Mouse (Mus musculus) 3T3-L1 (cell line): ENCODE measurements at regions not wholly inside any gene's neighbourhood (a gene's known extent, or its start where the extent isn't known, plus 50 kb on each side); places are given as distances from the start of the nearest gene placed in this dataset.

ENCODE experiments used
- DNase-seq: peaks from one replicate; pipeline ENCODE4 v3.0.0-alpha.2; 2015; ENCODE audit warnings: low read depth, low spot score

DNA sequence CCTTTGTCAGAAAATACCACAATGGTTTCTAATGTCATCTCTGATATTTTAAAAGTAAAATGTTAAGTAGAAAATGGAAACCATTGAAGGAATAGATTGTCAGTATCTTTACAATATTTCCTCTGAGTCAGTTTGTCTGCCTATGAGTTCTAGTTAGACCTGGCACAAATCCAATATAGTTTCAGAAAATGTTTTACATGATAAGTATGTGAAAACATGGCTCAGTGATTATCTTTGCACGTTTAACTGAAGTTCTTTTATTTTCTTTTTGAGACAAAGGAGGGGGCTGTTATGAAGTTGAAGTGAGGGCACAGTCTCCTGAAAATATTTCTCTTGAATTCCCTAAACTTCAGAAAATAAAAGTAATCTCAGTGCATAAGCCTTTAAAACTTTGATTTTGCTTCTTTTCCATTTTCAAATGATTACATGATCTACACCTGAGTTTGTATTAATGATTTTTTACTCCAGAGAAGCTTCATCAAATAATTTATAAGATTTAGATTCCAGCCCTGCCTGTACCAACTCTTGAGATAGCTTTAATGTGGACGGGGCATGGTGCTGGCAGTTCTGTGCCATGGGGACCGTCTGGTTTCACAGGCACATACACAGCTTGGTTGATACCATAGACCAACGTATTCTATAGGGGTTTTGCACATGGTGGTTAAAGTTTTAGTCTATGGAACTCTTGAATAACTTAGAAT is 336.5 kb downstream of the Pdha2 start:
- DNase-seq: no peak

GRCm38 (mm10) chr3:140874070-140874895 is 337.9 kb downstream of the Pdha2 start:
- DNase-seq: no peak

DNA sequence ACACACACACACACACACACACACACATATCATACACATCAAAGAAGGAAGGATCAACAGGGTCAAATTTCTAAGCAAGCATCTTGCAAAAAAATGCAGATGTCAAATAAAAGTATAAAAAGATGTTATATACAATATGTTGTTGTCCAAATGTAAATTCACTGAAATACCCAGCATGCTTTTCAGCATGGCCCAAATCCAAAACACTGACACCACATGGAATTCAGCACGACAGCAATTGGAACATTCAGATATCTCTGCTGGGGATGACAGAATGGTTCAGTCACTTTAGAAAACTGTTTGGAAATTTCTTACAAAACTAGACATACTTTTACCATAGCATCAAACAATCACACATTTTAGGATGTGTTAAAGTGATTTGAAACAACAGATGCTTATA is 339.6 kb downstream of the Pdha2 start:
- no peak for DNase-seq

DNA sequence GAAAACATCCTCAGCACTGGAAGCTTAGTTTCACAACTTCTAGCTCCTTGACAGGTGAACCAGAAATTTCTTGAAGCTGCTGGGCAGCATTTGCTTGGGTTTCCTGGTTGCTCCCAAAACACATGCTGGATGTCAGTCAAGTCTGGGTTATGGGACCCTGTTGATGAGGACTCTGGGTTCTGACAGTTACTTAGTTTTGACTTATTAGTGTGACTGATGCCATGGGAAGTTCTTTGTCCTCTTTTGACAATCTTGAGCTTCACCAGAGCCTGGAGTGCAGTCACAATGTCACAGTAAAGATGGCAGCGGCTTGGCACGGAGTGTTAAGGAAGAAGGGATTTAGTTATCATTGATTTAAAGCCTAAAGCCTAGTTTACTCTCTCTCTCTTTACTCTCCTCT is 340.9 kb downstream of the Pdha2 start:
- DNase-seq: no peak

DNA sequence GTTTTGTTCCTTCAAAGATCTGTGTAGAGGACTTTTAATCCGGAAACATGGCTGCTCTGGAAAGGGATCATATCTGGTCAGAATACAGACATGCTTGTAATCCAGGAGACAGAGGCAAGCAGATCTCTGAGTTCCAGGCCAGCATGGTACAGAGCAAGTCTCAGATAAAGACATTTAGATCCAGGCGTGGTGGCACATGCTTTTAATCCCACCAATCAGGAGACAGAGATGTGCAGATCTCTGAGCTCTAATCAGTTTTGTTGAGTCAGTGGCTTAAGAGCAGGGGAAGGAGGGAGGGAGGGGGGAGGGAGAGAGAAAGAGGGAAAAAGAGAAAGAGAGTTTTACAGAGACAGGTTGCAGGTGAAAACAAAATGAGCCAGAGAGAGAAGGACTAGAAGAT is 372.0 kb downstream of the Pdha2 start:
- DNase-seq: no peak

- DNase-seq: peak; percentile 31
Observed at GRCm38 (mm10) chr3:140837976-140838581, 374.1 kb downstream of the Pdha2 start.

GRCm38 (mm10) chr3:140821266-140821665 is 390.9 kb downstream of the Pdha2 start:
- no peak for DNase-seq

DNA sequence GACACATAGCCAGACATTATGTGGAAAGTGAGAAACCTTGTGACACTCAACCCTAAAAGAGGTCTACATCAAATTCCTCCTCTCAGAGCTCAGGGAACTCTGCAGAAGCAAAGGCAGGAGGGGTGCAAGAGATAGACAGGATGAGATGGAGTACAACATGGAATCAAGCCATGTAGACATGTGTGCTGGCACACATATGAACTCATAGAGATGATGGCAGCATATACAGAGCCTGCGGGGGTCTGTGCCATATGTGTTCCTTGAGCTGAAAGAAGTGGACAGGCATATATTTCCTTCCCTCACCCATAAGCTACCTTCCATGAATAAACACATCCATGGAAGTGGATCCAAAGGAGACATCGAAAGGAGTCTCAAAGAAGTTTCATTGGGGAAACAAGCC is 406.6 kb downstream of the Pdha2 start:
- DNase-seq: no peak

- no peak for DNase-seq
Observed at GRCm38 (mm10) chr3:140792943-140793342, 419.2 kb downstream of the Pdha2 start.

GRCm38 (mm10) chr3:140785700-140786099 is 426.5 kb downstream of the Pdha2 start:
- DNase-seq: no peak

- DNase-seq: no peak
Observed at GRCm38 (mm10) chr3:140760051-140760450, 452.1 kb downstream of the Pdha2 start.

- DNase-seq: no peak
Observed at GRCm38 (mm10) chr3:140744501-140744900, 467.7 kb downstream of the Pdha2 start.

GRCm38 (mm10) chr3:140740430-140740829 is 471.7 kb downstream of the Pdha2 start:
- no peak for DNase-seq

DNA sequence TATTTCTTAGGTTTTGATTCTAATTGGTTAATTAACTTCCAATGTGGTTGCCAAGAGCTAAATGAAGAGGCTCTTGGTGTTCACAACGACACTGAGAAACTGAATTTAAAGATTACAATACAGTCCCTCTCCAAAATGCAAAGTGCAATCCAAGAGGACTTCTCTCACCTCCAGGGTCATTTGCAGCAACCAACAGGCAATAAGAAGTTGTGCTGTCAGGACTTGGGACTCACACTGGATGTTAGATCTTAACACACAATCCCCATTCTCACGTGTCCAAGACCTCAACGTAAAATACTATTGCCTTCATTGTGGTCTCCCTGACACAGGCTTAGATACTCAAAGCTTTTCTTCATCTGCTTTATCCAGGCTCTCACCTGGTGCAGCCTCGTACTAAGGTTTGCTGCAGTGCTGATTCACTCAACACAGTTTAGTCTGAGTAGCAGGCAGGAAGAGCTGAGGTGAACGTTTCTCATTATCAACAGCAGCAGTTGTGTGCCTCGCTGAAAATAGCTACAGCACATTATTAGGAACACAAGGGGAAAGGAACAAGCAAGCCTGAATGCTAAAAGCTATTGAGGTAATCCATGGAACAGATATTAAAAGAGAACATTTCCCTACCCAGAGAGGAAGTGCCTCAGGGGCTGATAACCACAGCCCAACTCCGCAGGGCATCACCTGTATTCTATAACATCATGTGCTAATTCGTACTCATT is 473.3 kb downstream of the Pdha2 start:
- DNase-seq: no peak

DNA sequence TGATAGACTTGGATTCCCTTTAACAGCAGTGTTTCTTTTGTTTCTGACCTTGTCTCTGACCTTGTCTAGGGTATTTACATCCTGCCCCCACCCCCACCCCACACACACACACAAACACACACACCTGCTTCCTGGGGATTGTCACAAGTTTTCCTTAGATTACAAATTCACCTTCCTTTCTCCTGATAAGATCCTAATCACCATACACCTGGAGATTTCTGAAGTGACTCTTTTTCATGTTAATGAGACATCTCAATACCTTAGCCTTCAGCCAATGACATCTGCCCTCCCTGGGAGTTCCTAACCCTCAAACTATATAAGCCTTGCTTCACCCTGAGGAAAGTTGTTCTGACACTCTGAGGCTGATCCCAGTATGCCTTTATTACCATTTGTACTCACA is 495.3 kb downstream of the Pdha2 start:
- DNase-seq: no peak

GRCm38 (mm10) chr3:140707591-140708131 is 504.5 kb downstream of the Pdha2 start:
- DNase-seq: no peak

DNA sequence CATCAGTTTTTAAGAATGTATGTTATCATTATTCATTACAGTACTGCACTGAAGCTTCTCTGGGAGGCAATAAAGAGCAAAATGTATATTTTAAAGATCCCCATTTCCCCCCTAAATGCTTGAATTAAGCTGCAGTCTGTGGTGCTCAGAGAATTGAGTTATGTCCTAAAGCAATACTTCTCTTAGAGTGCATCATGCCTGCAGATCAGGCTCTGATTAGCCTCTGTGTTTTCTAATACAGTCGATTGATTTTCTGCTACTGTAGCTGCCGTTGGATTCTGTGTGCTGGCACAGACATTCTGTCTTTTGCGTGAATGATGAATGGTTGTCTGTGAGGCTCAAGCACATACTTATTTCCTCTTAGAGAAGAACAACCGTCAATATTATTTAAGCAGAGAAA is 505.4 kb downstream of the Pdha2 start:
- no peak for DNase-seq

GRCm38 (mm10) chr3:140705536-140705935 is 506.6 kb downstream of the Pdha2 start:
- no peak for DNase-seq

DNA sequence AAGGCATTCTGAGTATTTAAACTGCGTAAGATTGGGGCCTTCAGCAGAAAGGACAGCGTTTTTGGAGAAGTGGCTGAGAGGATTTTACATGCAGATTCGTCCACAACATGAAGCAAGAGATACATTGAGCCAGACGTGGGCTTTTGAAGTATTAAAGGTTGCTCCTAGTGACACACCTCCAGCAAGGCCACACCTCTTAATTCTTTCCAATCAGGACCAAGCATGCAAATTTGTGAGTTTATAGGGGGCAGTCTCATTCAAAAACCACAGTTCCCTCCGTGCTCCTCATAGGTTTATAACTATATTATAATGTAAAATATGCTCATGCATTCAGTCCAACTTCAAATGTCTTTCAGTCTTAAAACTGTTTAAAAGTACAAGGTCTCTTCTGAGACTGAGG is 509.2 kb downstream of the Pdha2 start:
- no peak for DNase-seq

GRCm38 (mm10) chr3:140702271-140702681 is 509.9 kb downstream of the Pdha2 start:
- DNase-seq: no peak

GRCm38 (mm10) chr3:140697295-140697694 is 514.9 kb downstream of the Pdha2 start:
- no peak for DNase-seq

DNA sequence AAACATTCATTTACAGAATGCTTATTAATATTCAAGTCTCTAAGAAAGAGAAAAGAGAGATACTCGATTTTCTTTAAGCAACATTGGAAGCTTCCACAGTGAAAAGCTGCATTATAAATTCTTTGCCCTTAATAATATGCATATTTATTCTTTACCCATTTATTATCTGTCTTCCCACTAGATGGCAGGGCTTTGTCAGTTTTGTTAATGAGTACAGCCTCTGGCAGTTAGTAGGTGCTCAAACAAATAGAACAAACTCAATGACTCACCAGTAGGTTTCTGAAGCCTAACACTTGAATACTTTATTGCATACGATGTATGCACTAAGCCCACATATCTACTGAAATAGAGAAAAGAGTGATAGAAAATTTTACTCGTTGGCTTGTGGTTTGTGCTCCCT is 529.4 kb downstream of the Pdha2 start:
- DNase-seq: no peak
